15 mouse cellular contexts compared by ENCODE assay signal in the genomic region with DNA sequence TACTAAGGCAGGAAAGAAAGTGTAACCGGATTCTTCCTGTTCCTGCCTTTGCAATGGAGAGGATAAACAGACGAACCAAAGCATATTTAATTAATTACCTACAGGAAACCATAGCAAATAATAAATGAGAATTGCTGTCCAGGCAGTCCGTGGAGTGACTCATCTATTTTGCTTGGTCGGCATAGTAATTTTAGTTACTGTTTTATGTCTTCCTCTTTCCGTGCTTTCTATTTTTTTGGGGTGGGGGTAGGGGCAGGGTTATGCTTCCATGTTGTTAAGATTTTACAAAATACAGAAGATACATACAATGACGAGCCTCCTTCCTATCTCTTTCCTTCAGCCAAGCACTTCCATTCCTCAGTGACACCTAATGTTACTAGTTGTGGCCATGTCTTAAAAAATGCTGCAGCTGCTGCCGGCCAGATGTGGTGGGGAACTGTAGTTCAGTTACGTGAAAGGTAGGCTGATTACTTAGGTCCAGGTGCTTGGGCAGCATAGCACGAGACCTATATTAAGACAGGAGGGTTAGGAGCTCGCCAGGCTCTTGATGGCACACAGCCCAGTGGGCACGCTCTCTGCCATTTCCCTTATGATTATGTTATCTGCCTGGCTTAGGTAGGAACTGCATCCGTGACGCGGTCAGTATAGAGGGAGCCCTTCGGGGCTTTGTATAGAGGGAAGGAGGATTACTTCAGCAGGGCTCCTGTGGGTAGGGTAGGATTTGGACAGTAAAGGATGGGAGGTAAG. TPM values are rescaled to one million over a fixed set of nuclear protein-coding genes. Genes with fewer than 3 reads are reported as not detected.
DNase-seq lines count a peak whose midpoint lies in the region; ATAC-seq and TF ChIP-seq lines count a peak whose summit lies in the region.
"Had no signal": no experiment of that assay in that cellular context is flagged by ENCODE, and none has a peak within 500 bp of the region (broad histone marks: within the 10 kb centered on the region; RNA-seq: fewer than 3 reads in every experiment).

No protein-coding gene starts in this region.

- no peak overlapping the region for H3K9ac ChIP-seq in embryonic facial prominence, embryonic 11.5 days (replicated peaks; ENCODE audit: low read length)
- H3K9ac ChIP-seq in lung, embryonic 14.5 days, result no peak overlapping the region
- no peak overlapping the region for H3K9ac ChIP-seq in embryonic facial prominence, embryonic 15.5 days
- H3K9ac ChIP-seq: hindbrain, embryonic 15.5 days had no signal

- no peak overlapping the region for H3K4me3 ChIP-seq in embryonic facial prominence, embryonic 11.5 days (ENCODE audit: low read depth, low read length)
- H3K4me3 ChIP-seq in embryonic facial prominence, embryonic 10.5 days, result no peak overlapping the region
- no peak overlapping the region for H3K4me3 ChIP-seq in lung, embryonic 14.5 days (ENCODE audit: low read depth, low read length)
- H3K4me3 ChIP-seq in embryonic facial prominence, embryonic 15.5 days (replicated peaks), result no peak overlapping the region
- H3K4me3 ChIP-seq: hindbrain, embryonic 15.5 days had no signal

- TF ChIP-seq CTCF in lung, embryonic 14.5 days (IDR thresholded peaks at IDR 0.05; ENCODE audit: low read depth), result no peak

- no peaks in the 10 kb centered on the region; the same call in 1 of the 2 replicates for H3K36me3 ChIP-seq in embryonic facial prominence, embryonic 11.5 days (replicated peaks; ENCODE audit: control insufficient read depth, insufficient read depth, low read depth, low read length)
- peaks cover 34% of the 10 kb centered on the region for H3K36me3 ChIP-seq in embryonic facial prominence, embryonic 10.5 days (replicated peaks)
- no peaks in the 10 kb centered on the region for H3K36me3 ChIP-seq in lung, embryonic 14.5 days (ENCODE audit: insufficient read depth)
- H3K36me3 ChIP-seq in embryonic facial prominence, embryonic 15.5 days, result no peaks in the 10 kb centered on the region; the same call in 1 of the 2 replicates
- H3K36me3 ChIP-seq: hindbrain, embryonic 15.5 days had no signal

- no peaks in the 10 kb centered on the region for H3K27me3 ChIP-seq in embryonic facial prominence, embryonic 11.5 days (ENCODE audit: control insufficient read depth, insufficient read depth, low read length)
- no peaks in the 10 kb centered on the region for H3K27me3 ChIP-seq in embryonic facial prominence, embryonic 10.5 days (replicated peaks; ENCODE audit: low read depth, poor library complexity, severe bottlenecking)
- no peaks in the 10 kb centered on the region for H3K27me3 ChIP-seq in lung, embryonic 14.5 days (ENCODE audit: insufficient read depth, low read length)
- no peaks in the 10 kb centered on the region for H3K27me3 ChIP-seq in embryonic facial prominence, embryonic 15.5 days
- H3K27me3 ChIP-seq: hindbrain, embryonic 15.5 days had no signal

- DNase-seq in embryonic facial prominence, embryonic 11.5 days (ENCODE audit: low spot score), result peak; percentile 31
- DNase-seq in embryonic facial prominence, embryonic 10.5 days (ENCODE audit: low spot score), result no peak
- DNase-seq in lung, embryonic 14.5 days, result peak; percentile 9
- no peak for DNase-seq in lung, postnatal 4 days
- no peak for DNase-seq in thymus, postnatal 4 days
- DNase-seq in cerebellum, adult 18-20 months, result no peak
- DNase-seq: cerebellum, postnatal 14 days; kidney, postnatal 10 days; lung, postnatal 10 days; retina, postnatal 1 day; thymus, adult 18-20 months had no signal

- H3K4me2 ChIP-seq in embryonic facial prominence, embryonic 11.5 days (ENCODE audit: low read depth, low read length), result no peak overlapping the region
- H3K4me2 ChIP-seq in lung, embryonic 14.5 days, result peak overlapping the region; percentile 16; the same call in 1 of the 2 replicates
- peak overlapping the region; percentile 21; the same call in 1 of the 2 replicates for H3K4me2 ChIP-seq in embryonic facial prominence, embryonic 15.5 days (replicated peaks)
- H3K4me2 ChIP-seq: hindbrain, embryonic 15.5 days had no signal

- no peaks in the 10 kb centered on the region for H3K9me3 ChIP-seq in embryonic facial prominence, embryonic 11.5 days (replicated peaks; ENCODE audit: control insufficient read depth, low read length)
- no peaks in the 10 kb centered on the region for H3K9me3 ChIP-seq in embryonic facial prominence, embryonic 10.5 days
- H3K9me3 ChIP-seq in lung, embryonic 14.5 days (ENCODE audit: low read depth, low read length), result no peaks in the 10 kb centered on the region
- no peaks in the 10 kb centered on the region for H3K9me3 ChIP-seq in embryonic facial prominence, embryonic 15.5 days (replicated peaks)
- H3K9me3 ChIP-seq: G1E; hindbrain, embryonic 15.5 days had no signal

- H3K4me1 ChIP-seq in embryonic facial prominence, embryonic 11.5 days (ENCODE audit: control insufficient read depth, insufficient read depth, low read length), result no peaks in the 10 kb centered on the region; the same call in 1 of the 2 replicates
- H3K4me1 ChIP-seq in embryonic facial prominence, embryonic 10.5 days, result peaks cover 19% of the 10 kb centered on the region
- no peaks in the 10 kb centered on the region for H3K4me1 ChIP-seq in lung, embryonic 14.5 days (ENCODE audit: insufficient read depth)
- no peaks in the 10 kb centered on the region for H3K4me1 ChIP-seq in embryonic facial prominence, embryonic 15.5 days
- H3K4me1 ChIP-seq: hindbrain, embryonic 15.5 days had no signal

- H3K27ac ChIP-seq in embryonic facial prominence, embryonic 11.5 days (replicated peaks; ENCODE audit: low read depth, low read length), result no peak overlapping the region
- no peak overlapping the region for H3K27ac ChIP-seq in embryonic facial prominence, embryonic 10.5 days (replicated peaks)
- no peak overlapping the region for H3K27ac ChIP-seq in lung, embryonic 14.5 days (ENCODE audit: low read depth)
- H3K27ac ChIP-seq in embryonic facial prominence, embryonic 15.5 days (replicated peaks), result 0 out of 2 replicates have a peak overlapping the region, but pooled peaks have one; percentile 7
- H3K27ac ChIP-seq: hindbrain, embryonic 15.5 days had no signal

- 74% methylated on average over 15 of the region's 15 CpGs for WGBS in embryonic facial prominence, embryonic 11.5 days
- 81% methylated on average over 15 of the region's 15 CpGs for WGBS in embryonic facial prominence, embryonic 10.5 days
- 64% methylated on average over 15 of the region's 15 CpGs for WGBS in lung, embryonic 14.5 days
- WGBS in embryonic facial prominence, embryonic 15.5 days, result 65% methylated on average over 15 of the region's 15 CpGs

- no peak for ATAC-seq in embryonic facial prominence, embryonic 11.5 days (replicated peaks; ENCODE audit: insufficient number of reproducible peaks, low FRiP score, low TSS enrichment, low read depth)
- peak; percentile 44; the same call in 1 of the 2 replicates for ATAC-seq in lung, embryonic 14.5 days (ENCODE audit: insufficient read depth)
- ATAC-seq in embryonic facial prominence, embryonic 15.5 days (ENCODE audit: insufficient number of reproducible peaks, low FRiP score, low TSS enrichment, low read depth), result no peak
- peak; percentile 94 for ATAC-seq in megakaryocyte-erythroid progenitor cell, adult 5-6 weeks (replicated peaks; ENCODE audit: low FRiP score, low TSS enrichment, poor library complexity, severe bottlenecking)

RNA-seq across cellular contexts. Expression of gene Depdc1b, which starts 19.3 kb away (rescaled TPM):
- polyA plus RNA-seq in embryonic facial prominence, embryonic 11.5 days (2014; fragmentation: Nextera tagmentation; extraction: Ambion mirVana), result 15.7 and 19.2 TPM in 2 replicates
- polyA plus RNA-seq in embryonic facial prominence, embryonic 10.5 days (2016; fragmentation: Nextera tagmentation; extraction: Ambion mirVana), result 18.7 and 21.5 TPM in 2 replicates
- polyA plus RNA-seq in lung, embryonic 14.5 days (2014; fragmentation: Nextera tagmentation; extraction: Ambion mirVana), result 17.3 and 20.2 TPM in 2 replicates
- 5.4 and 6.0 TPM in 2 replicates for polyA plus RNA-seq in embryonic facial prominence, embryonic 15.5 days (2015; fragmentation: Nextera tagmentation; extraction: Ambion mirVana)
- total RNA-seq in megakaryocyte-erythroid progenitor cell, adult 5-6 weeks (2014; fragmentation: Nextera tagmentation), result 3.9 and 12.0 TPM in 2 replicates
- total RNA-seq in megakaryocyte-erythroid progenitor cell, adult 5-6 weeks (2017), result 9.8 and 11.2 TPM in 2 replicates

Comparison
In these comparisons a context has a peak if more than half of its experiments do, and no peak if none do; other contexts are left out.
1. DNase-seq: peak in embryonic facial prominence, embryonic 11.5 days (single experiment) and lung, embryonic 14.5 days (single experiment); none in embryonic facial prominence, embryonic 10.5 days (single experiment), lung, postnatal 4 days (0 of 2), thymus, postnatal 4 days (single experiment) and cerebellum, adult 18-20 months (0 of 2).
2. ATAC-seq: peak in lung, embryonic 14.5 days (single experiment) and megakaryocyte-erythroid progenitor cell, adult 5-6 weeks (single experiment); none in embryonic facial prominence, embryonic 11.5 days (single experiment) and embryonic facial prominence, embryonic 15.5 days (single experiment).